Mouse (Mus musculus) liver, embryonic 16.5 days (tissue): ENCODE data around the gene Kitl. TPM values are rescaled to one million over a fixed set of nuclear protein-coding genes. Genes with fewer than 3 reads are reported as not detected.
A peak's percentile ranks its signal among the peaks of the same experiment; 100 is the strongest.

Experiments
- ATAC-seq: fragments of 200-750 bp; cut with Nextera tagmentation; 2 replicates; pipeline ENCODE4 v1.8.0; 2017; ENCODE audit warnings: low read depth, mild to moderate bottlenecking, moderate number of reproducible peaks, moderate library complexity
- H3K27ac ChIP-seq: fragments of 300-500 bp; sonication (generic); 2 replicates; pipeline ENCODE4 v1.5.1; 2014; ENCODE audit warnings: mild to moderate bottlenecking, low read length
- H3K27me3 ChIP-seq: fragments of 300-500 bp; sonication (generic); 2 replicates; pipeline ENCODE4 v1.6.1; 2014; ENCODE audit warnings: low read depth, low read length, mixed read lengths; ENCODE audit not compliant: control insufficient read depth, insufficient read depth
- H3K36me3 ChIP-seq: fragments of 300-500 bp; sonication (generic); 2 replicates; pipeline ENCODE4 v1.6.1; 2014; ENCODE audit warnings: mild to moderate bottlenecking; ENCODE audit not compliant: control insufficient read depth, insufficient read depth
- H3K4me1 ChIP-seq: fragments of 300-500 bp; sonication (generic); 2 replicates; pipeline ENCODE4 v1.6.1; 2014; ENCODE audit warnings: low read depth, low read length, mixed read lengths; ENCODE audit not compliant: control insufficient read depth
- H3K4me2 ChIP-seq: fragments of 300-500 bp; sonication (generic); 2 replicates; pipeline ENCODE4 v1.6.1; 2014; ENCODE audit warnings: low read depth, low read length, mixed read lengths
- H3K4me3 ChIP-seq: fragments of 300-500 bp; sonication (generic); 2 replicates; pipeline ENCODE4 v1.5.1; 2014; ENCODE audit warnings: low read depth, mild to moderate bottlenecking, low read length
- H3K9ac ChIP-seq: fragments of 300-500 bp; sonication (generic); 2 replicates; pipeline ENCODE4 v1.6.1; 2014; ENCODE audit warnings: low read depth, low read length
- H3K9me3 ChIP-seq: fragments of 300-500 bp; sonication (generic); replicated peaks from 2 replicates; pipeline ENCODE4 v1.6.1; 2016; ENCODE audit warnings: low read length; ENCODE audit not compliant: control insufficient read depth
- WGBS: fragments of 180-500 bp; shearing (Covaris S2); extraction: QIAGEN DNeasy Blood & Tissue Kit; methylation state at CpG from one replicate; pipeline ENCODE4 v1.1.7; 2014; ENCODE audit not compliant: insufficient replicate concordance; 5-methylcytosine and 5-hydroxymethylcytosine counted together
- microRNA-seq: library from miRNA; unstranded; fragments of <30 nt; microRNA quantifications from one replicate; pipeline ENCODE4, GENCODE M21; 2016
- polyA plus RNA-seq: library from polyadenylated mRNA; unstranded; fragments of >200 nt; fragmentation: Nextera tagmentation; extraction: Ambion mirVana; gene quantifications from 2 replicates; pipeline ENCODE4 v1.2.1, GENCODE M21; 2015

Gene Kitl
- polyA plus RNA-seq, 1 experiment from 2014 or later = 6.3 TPM

DNA sequence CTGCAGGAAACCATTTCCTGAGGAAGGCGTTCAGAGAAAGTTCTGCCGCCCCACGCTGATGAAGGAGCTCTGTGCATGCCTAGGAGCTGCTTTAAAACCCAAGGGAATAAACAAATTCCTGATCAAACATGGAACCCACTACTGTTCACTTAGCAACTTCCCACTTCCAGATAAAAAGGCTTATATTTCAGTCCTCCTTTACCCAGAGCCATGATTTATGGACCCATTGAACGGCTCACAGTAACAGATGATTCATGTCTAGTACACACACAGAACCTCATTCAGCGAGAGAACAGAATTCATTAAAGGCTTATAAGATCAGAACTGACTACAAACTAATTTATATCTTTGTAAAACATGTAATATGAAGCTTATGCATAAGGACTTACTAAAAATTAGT lies 109.0 kb downstream of the Kitl start:
- Histone ChIP-seq H3K4me2 (no peak overlapping the region), H3K36me3 (no peaks in the 10 kb centered on the region), H3K27me3 (no peaks in the 10 kb centered on the region), H3K4me1 (no peaks in the 10 kb centered on the region), H3K9me3 (no peaks in the 10 kb centered on the region), H3K4me3 (no peak overlapping the region), H3K27ac (no peak overlapping the region), H3K9ac (no peak overlapping the region)
- no peak for ATAC-seq
- WGBS = 65% methylated on average over 5 of the region's 5 CpGs

DNA sequence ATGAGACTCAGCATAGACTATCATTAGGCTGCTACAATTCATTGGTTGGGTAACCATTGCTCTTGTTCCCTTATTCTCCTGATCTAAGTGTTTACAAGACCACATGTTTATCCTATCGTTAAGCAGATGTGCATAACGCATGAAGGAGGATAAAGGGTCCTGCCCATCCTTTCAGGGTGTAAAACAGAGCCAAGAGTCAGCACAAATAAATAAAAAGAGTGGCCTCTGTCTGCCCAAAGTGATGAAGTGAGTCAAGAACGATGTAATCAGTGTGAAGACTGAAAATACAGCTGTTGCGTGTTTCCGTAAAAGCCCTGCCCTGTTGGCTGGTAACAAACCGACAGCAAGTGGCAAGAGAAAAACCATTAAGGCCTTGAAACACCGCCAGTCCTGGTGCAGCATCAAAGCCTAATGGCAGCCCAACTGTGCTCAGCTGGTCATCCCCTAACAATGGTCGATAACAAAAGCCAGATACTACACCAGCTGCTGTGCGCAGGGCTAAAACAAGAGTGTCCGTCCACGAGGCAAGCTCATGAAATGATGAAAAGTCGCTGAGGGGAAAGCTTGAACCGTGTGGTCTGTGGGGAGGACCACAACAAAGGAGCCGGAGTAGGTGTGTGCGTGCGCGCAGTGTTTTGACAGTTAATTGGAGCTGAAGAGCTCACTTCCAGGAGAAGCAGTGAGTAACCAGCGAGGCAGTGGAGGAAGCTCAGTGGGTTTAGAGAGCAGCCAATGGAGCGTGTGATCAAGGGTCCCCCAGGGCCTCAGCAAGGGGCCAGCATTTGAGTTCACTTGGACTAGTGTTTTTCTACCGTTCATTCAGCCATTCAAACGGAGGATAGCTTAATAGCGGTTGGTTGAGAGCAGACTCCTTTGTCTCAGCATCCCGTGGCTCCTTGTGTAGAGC lies 112.7 kb downstream of the Kitl start:
- no peak for ATAC-seq
- Histone ChIP-seq H3K9me3 (no peaks in the 10 kb centered on the region), H3K4me1 (no peaks in the 10 kb centered on the region), H3K9ac (no peak overlapping the region), H3K27me3 (no peaks in the 10 kb centered on the region), H3K4me3 (no peak overlapping the region), H3K36me3 (no peaks in the 10 kb centered on the region), H3K27ac (no peak overlapping the region), H3K4me2 (no peak overlapping the region)
- WGBS = 68% methylated on average over 23 of the region's 23 CpGs

DNA sequence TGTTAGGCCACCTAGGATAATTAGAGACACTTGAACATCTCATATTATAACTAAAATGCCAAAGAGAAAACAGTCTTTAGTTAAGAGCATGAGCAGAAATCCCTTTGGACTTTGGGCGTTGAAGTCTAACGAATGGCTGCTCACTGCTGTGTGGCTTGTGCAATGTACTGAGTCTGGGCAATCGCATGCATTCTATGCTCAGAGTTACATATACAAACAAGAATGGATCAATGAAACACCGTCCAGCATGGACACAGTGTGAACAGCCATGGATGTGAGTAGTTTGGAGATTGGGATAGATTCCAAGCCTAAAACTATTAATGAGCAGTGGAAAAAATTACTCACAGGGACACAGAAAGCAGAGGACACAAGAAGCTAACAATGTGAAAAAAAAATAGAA lies 116.2 kb downstream of the Kitl start:
- Histone ChIP-seq H3K4me3 (no peak overlapping the region), H3K27me3 (no peaks in the 10 kb centered on the region), H3K27ac (0 out of 2 replicates have a peak overlapping the region, but pooled peaks have one; percentile 13), H3K36me3 (no peaks in the 10 kb centered on the region), H3K4me2 (no peak overlapping the region), H3K9me3 (no peaks in the 10 kb centered on the region), H3K4me1 (no peaks in the 10 kb centered on the region), H3K9ac (no peak overlapping the region)
- peak; percentile 97 for ATAC-seq
- WGBS = 47% methylated on average over 4 of the region's 4 CpGs

DNA sequence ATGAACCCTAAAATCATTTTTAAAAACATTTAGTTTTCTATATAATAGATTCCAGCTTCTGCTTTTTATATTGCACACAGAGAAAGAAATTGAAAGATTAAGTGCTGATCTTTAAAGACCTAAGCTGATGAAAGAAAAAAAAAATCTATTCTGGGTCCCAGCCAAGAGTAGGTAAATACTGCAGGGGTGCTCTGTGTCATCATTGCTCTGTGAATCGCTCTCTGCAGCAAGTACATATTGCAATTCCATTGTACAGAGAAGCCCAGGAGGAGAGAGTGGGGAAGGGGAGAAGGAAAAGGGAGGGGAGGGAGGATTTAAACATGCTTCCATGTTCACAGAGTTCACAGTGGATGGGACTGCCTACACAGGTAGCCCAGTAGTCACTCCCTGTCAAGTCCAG lies 116.9 kb downstream of the Kitl start:
- Histone ChIP-seq H3K9ac (no peak overlapping the region), H3K4me2 (no peak overlapping the region), H3K27me3 (no peaks in the 10 kb centered on the region), H3K36me3 (no peaks in the 10 kb centered on the region), H3K9me3 (no peaks in the 10 kb centered on the region), H3K4me3 (no peak overlapping the region), H3K4me1 (no peaks in the 10 kb centered on the region), H3K27ac (no peak overlapping the region)
- ATAC-seq = peak; percentile 79
- 52% methylated on average over 1 of the region's 1 CpGs for WGBS

DNA sequence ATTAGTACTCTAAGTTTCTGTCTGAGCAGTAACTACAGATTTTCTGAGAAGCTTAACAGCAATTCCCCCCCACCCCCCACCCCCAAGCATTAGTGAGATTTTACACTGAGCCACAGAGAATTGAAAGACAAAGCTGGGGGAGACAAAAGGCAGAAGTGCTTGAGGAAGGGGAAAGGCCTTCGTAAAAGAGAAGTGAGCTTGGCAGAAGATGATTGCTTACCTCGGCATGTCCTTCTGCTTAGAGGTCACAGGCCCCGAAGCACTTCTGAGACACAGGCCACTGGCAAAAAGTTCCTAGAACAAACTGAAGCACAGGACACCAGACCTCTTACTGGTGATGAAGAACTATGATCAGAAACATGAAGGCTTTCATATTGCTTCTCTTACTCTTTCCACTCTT lies 123.1 kb downstream of the Kitl start:
- no peak for ATAC-seq
- WGBS = 27% methylated on average over 3 of the region's 3 CpGs
- no peaks in the 10 kb centered on the region for H3K27me3 ChIP-seq
- no peak overlapping the region for H3K4me2 ChIP-seq
- no peaks in the 10 kb centered on the region for H3K4me1 ChIP-seq
- no peaks in the 10 kb centered on the region for H3K36me3 ChIP-seq
- no peaks in the 10 kb centered on the region for H3K9me3 ChIP-seq
- no peak overlapping the region for H3K4me3 ChIP-seq
- no peak overlapping the region for H3K27ac ChIP-seq
- no peak overlapping the region for H3K9ac ChIP-seq

DNA sequence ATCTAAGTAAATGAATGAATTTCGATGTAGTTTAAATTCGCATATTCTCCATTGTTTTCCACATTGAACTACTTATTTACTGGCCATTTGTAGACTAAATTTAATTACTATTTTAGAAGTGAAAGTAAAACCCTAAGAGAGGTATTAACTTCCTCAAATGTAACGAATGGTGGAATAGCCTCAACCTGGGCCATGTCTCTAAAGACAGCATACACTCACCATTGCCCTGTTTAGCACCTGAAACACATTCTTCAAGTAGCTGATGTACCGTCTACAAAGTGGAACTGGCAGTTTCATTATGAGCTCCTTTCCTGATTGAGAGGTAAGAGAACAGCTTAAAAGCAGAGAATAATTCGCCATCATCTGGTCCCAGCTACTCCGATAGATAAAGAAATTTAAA lies 132.7 kb downstream of the Kitl start:
- no peak overlapping the region for H3K4me2 ChIP-seq
- no peak overlapping the region for H3K4me3 ChIP-seq
- no peaks in the 10 kb centered on the region for H3K9me3 ChIP-seq
- H3K9ac ChIP-seq = no peak overlapping the region
- no peak for ATAC-seq
- H3K27me3 ChIP-seq = no peaks in the 10 kb centered on the region
- H3K36me3 ChIP-seq = no peaks in the 10 kb centered on the region
- 64% methylated on average over 6 of the region's 6 CpGs for WGBS
- no peak overlapping the region for H3K27ac ChIP-seq
- no peaks in the 10 kb centered on the region for H3K4me1 ChIP-seq

Small RNA genes lying within 50 kb of the gene (microRNA-seq; reads per million reads assigned to microRNA genes)
- gene Gm22918 (not detected), gene Gm25287 (not detected)
